Comparison of ENCODE assay signal across 8 mouse cellular contexts in genomic region chr1:72944805-72945749, GRCm38 (mm10).
DNase-seq lines count a peak whose midpoint lies in the region; ATAC-seq and TF ChIP-seq lines count a peak whose summit lies in the region.

No protein-coding gene starts in this region.

- no peak overlapping the region; the same call in 1 of the 2 replicates for H3K9ac ChIP-seq in heart, postnatal 0 days (replicated peaks; ENCODE audit: low read depth, low read length)
- H3K9ac ChIP-seq in liver, embryonic 16.5 days (ENCODE audit: low read depth, low read length): no peak overlapping the region
- no peak overlapping the region for H3K9ac ChIP-seq in stomach, embryonic 15.5 days

- 0 out of 2 replicates have a peak, but pooled peaks have one; percentile 16 for TF ChIP-seq EP300 in heart, postnatal 0 days (IDR thresholded peaks at IDR 0.05; ENCODE audit: low read depth)

- TF ChIP-seq CTCF in heart, postnatal 0 days (IDR thresholded peaks at IDR 0.05; ENCODE audit: low read depth): no peak

- H3K27me3 ChIP-seq in heart, postnatal 0 days (ENCODE audit: control insufficient read depth, insufficient read depth, low read length): no peaks in the 10 kb centered on the region
- H3K27me3 ChIP-seq in liver, embryonic 16.5 days (ENCODE audit: control insufficient read depth, insufficient read depth, low read depth, low read length): peaks cover 5% of the 10 kb centered on the region; the same call in 1 of the 2 replicates
- no peaks in the 10 kb centered on the region for H3K27me3 ChIP-seq in stomach, embryonic 15.5 days (replicated peaks)

- peak overlapping the region; percentile 81 for H3K27ac ChIP-seq in heart, postnatal 0 days (ENCODE audit: low read depth)
- H3K27ac ChIP-seq in liver, embryonic 16.5 days (ENCODE audit: low read length): no peak overlapping the region
- H3K27ac ChIP-seq in stomach, embryonic 15.5 days: peak overlapping the region; percentile 42

- no peaks in the 10 kb centered on the region for H3K9me3 ChIP-seq in heart, postnatal 0 days (replicated peaks; ENCODE audit: control insufficient read depth, low read length)
- H3K9me3 ChIP-seq in liver, embryonic 16.5 days (replicated peaks; ENCODE audit: control insufficient read depth, low read length): no peaks in the 10 kb centered on the region
- no peaks in the 10 kb centered on the region for H3K9me3 ChIP-seq in stomach, embryonic 15.5 days

- H3K4me2 ChIP-seq in heart, postnatal 0 days (ENCODE audit: low read depth, low read length): peak overlapping the region; percentile 20
- H3K4me2 ChIP-seq in liver, embryonic 16.5 days (ENCODE audit: low read depth, low read length): peak overlapping the region; percentile 4; the same call in 1 of the 2 replicates
- peak overlapping the region; percentile 44 for H3K4me2 ChIP-seq in stomach, embryonic 15.5 days

- no peaks in the 10 kb centered on the region for H3K36me3 ChIP-seq in heart, postnatal 0 days (replicated peaks; ENCODE audit: control insufficient read depth, insufficient read depth, low read length)
- H3K36me3 ChIP-seq in liver, embryonic 16.5 days (ENCODE audit: control insufficient read depth, insufficient read depth): no peaks in the 10 kb centered on the region
- no peaks in the 10 kb centered on the region for H3K36me3 ChIP-seq in stomach, embryonic 15.5 days

- peak; percentile 52 for ATAC-seq in heart, postnatal 0 days (ENCODE audit: insufficient read depth, low read depth)
- no peak for ATAC-seq in liver, embryonic 16.5 days (ENCODE audit: low read depth)
- ATAC-seq in stomach, embryonic 15.5 days (ENCODE audit: insufficient read depth, low FRiP score, low read depth): peak; percentile 77

- H3K4me1 ChIP-seq in heart, postnatal 0 days (ENCODE audit: control insufficient read depth, insufficient read depth): peaks cover 40% of the 10 kb centered on the region
- no peaks in the 10 kb centered on the region for H3K4me1 ChIP-seq in liver, embryonic 16.5 days (ENCODE audit: control insufficient read depth, low read depth, low read length)
- peaks cover 11% of the 10 kb centered on the region for H3K4me1 ChIP-seq in stomach, embryonic 15.5 days

- WGBS in heart, postnatal 0 days: 10% methylated on average over 21 of the region's 21 CpGs
- 13% methylated on average over 19 of the region's 21 CpGs for WGBS in liver, embryonic 16.5 days (ENCODE audit: insufficient replicate concordance)
- 12% methylated on average over 21 of the region's 21 CpGs for WGBS in stomach, embryonic 15.5 days

- DNase-seq in kidney, postnatal 10 days: peak; percentile 44
- DNase-seq in kidney, adult 18-20 months: no peak
- DNase-seq in heart, postnatal 0 days (ENCODE audit: low spot score): peak; percentile 50
- no peak for DNase-seq in thymus, postnatal 10 days (ENCODE audit: low spot score in 2 of 2)
- no peak for DNase-seq in urinary bladder, postnatal 25 days (ENCODE audit: low spot score)
- no peak for DNase-seq in cerebellum, postnatal 36 days

- no peak overlapping the region for H3K4me3 ChIP-seq in heart, postnatal 0 days (ENCODE audit: low read depth, low read length)
- H3K4me3 ChIP-seq in liver, embryonic 16.5 days (ENCODE audit: low read depth, low read length): no peak overlapping the region
- H3K4me3 ChIP-seq in stomach, embryonic 15.5 days (replicated peaks): no peak overlapping the region

Comparison
In these comparisons a context has a peak if more than half of its experiments do, and no peak if none do; other contexts are left out.
1. DNase-seq: peak in kidney, postnatal 10 days (single experiment) and heart, postnatal 0 days (single experiment); none in kidney, adult 18-20 months (single experiment), thymus, postnatal 10 days (0 of 2), urinary bladder, postnatal 25 days (single experiment) and cerebellum, postnatal 36 days (0 of 2).
2. Peak in every context shown above with its lines, with median percentiles within 50 percentile points of each other: H3K4me2 ChIP-seq.